Mouse (Mus musculus): ENCODE results near the gene Adcy5. TPM values are rescaled to one million over a fixed set of nuclear protein-coding genes. Genes with fewer than 3 reads are reported as not detected.

Adcy5 gene
- polyA plus RNA-seq, 1 experiment from 2014 or later = 1.8 TPM

DNA sequence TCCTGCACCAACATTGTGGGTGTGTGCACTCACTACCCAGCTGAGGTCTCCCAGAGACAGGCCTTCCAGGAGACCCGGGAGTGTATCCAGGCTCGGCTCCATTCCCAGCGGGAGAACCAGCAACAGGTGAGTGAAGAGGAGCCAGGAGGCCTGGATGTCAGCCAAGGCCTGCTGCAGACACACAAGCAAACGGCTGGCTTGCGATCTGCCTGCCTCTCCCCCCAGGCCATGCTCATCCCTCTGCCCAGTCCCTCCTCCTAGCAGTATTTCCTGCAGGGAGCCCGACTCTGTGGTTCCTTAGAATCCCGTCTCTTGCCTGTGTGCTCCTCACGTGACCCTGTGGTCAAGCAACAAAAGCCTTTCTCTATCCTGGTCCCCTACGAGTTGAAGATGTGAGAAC, 94.1 kb downstream of the Adcy5 start:
- no peak overlapping the region for H3K27ac ChIP-seq (ENCODE audit: low read depth, low read length)
- ATAC-seq (replicated peaks; ENCODE audit: low FRiP score) = no peak

DNA sequence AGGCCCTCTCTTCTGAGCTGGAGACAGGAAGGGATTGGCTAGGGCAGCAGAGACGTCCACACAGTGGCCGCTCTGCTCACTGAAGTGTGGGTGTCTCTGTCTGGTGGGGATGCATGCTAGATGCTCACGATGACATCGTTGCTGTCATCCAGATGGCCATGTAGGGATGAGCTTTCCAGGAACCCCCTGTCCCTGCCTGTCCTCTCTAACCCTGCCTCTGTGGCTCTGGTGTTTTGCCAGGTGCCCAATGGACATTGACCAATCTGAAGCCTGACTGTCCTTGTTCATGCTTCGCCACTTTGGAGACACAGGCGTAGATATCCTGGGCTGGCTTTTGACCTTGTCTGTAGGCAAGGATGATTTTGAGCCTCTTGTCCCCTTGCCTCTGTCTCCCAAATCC, 95.1 kb downstream of the Adcy5 start:
- Histone ChIP-seq H3K27me3 (ENCODE audit: control insufficient read depth, insufficient read depth, low read length) (no peaks in the 10 kb centered on the region), H3K9ac (ENCODE audit: low read length) (no peak overlapping the region), H3K4me3 (ENCODE audit: low read depth, low read length) (no peak overlapping the region), H3K27ac (ENCODE audit: low read depth, low read length) (no peak overlapping the region), H3K4me2 (ENCODE audit: low read depth, low read length, severe bottlenecking) (no peak overlapping the region), H3K36me3 (ENCODE audit: control insufficient read depth, insufficient read depth, low read length) (no peaks in the 10 kb centered on the region), H3K4me1 (replicated peaks; ENCODE audit: control insufficient read depth, insufficient read depth, low read length) (no peaks in the 10 kb centered on the region), H3K9me3 (ENCODE audit: control insufficient read depth, low read length) (no peaks in the 10 kb centered on the region)
- no peak for DNase-seq (ENCODE audit: low spot score)
- no peak for ATAC-seq (replicated peaks; ENCODE audit: low FRiP score)
- WGBS = 96% methylated on average over 6 of the region's 6 CpGs

More for the DNA sequence above, 94.1 kb downstream of the Adcy5 start:
- WGBS = 58% methylated on average over 9 of the region's 9 CpGs
- Histone ChIP-seq H3K4me3 (ENCODE audit: low read depth, low read length) (no peak overlapping the region), H3K36me3 (ENCODE audit: control insufficient read depth, insufficient read depth, low read length) (no peaks in the 10 kb centered on the region), H3K9me3 (ENCODE audit: control insufficient read depth, low read length) (no peaks in the 10 kb centered on the region), H3K27me3 (ENCODE audit: control insufficient read depth, insufficient read depth, low read length) (no peaks in the 10 kb centered on the region), H3K4me1 (replicated peaks; ENCODE audit: control insufficient read depth, insufficient read depth, low read length) (no peaks in the 10 kb centered on the region), H3K9ac (ENCODE audit: low read length) (no peak overlapping the region), H3K4me2 (ENCODE audit: low read depth, low read length, severe bottlenecking) (no peak overlapping the region)
- no peak for DNase-seq (ENCODE audit: low spot score)

DNA sequence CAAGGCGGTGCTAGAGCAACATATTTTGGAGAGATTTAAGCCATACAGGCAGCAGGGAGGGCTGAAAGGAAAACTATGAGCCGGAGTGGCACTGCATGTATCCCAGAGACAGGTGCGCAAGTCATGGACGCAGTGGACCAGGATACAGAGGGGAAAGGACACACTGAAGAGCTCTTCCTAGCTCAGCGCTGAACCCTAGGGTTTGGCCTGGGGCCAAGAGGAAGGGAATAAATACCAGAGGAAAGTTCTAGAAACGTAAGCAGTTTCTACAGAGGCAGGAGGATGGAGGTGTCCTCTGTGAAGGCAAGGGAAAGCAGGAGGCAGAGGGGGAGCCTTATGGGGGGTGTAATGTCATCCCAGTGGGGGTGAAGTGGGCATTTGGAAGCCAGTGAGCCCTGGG, 97.0 kb downstream of the Adcy5 start:
- WGBS = 88% methylated on average over 6 of the region's 6 CpGs
- Histone ChIP-seq H3K4me3 (ENCODE audit: low read depth, low read length) (no peak overlapping the region), H3K4me1 (replicated peaks; ENCODE audit: control insufficient read depth, insufficient read depth, low read length) (no peaks in the 10 kb centered on the region), H3K4me2 (ENCODE audit: low read depth, low read length, severe bottlenecking) (no peak overlapping the region), H3K27me3 (ENCODE audit: control insufficient read depth, insufficient read depth, low read length) (no peaks in the 10 kb centered on the region), H3K36me3 (ENCODE audit: control insufficient read depth, insufficient read depth, low read length) (no peaks in the 10 kb centered on the region), H3K9ac (ENCODE audit: low read length) (no peak overlapping the region), H3K9me3 (ENCODE audit: control insufficient read depth, low read length) (no peaks in the 10 kb centered on the region), H3K27ac (ENCODE audit: low read depth, low read length) (no peak overlapping the region)
- no peak for ATAC-seq (replicated peaks; ENCODE audit: low FRiP score)
- no peak for DNase-seq (ENCODE audit: low spot score)

DNA sequence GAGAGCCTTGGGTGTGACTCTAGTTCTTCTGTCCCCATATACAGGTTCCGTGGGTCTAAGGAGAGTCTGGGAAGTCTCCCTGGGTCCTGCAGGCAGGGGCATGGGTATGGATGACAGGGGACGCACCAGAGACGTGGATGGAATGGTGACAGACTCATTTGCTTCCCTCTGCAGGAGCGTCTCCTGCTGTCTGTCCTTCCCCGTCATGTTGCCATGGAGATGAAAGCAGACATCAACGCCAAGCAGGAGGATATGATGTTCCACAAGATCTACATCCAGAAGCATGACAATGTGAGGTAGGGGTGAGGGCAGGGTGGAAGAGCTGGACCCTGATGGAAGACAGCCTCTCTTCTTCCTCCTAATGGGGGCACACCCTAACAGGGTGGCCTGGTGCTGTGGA, 98.3 kb downstream of the Adcy5 start:
- ATAC-seq (replicated peaks; ENCODE audit: low FRiP score) (no peak), DNase-seq (ENCODE audit: low spot score) (no peak)
- Histone ChIP-seq H3K27me3 (ENCODE audit: control insufficient read depth, insufficient read depth, low read length) (no peaks in the 10 kb centered on the region), H3K9me3 (ENCODE audit: control insufficient read depth, low read length) (no peaks in the 10 kb centered on the region), H3K36me3 (ENCODE audit: control insufficient read depth, insufficient read depth, low read length) (no peaks in the 10 kb centered on the region), H3K4me3 (ENCODE audit: low read depth, low read length) (no peak overlapping the region), H3K4me2 (ENCODE audit: low read depth, low read length, severe bottlenecking) (no peak overlapping the region), H3K4me1 (replicated peaks; ENCODE audit: control insufficient read depth, insufficient read depth, low read length) (no peaks in the 10 kb centered on the region), H3K9ac (ENCODE audit: low read length) (no peak overlapping the region), H3K27ac (ENCODE audit: low read depth, low read length) (no peak overlapping the region)
- WGBS = 71% methylated on average over 6 of the region's 6 CpGs

DNA sequence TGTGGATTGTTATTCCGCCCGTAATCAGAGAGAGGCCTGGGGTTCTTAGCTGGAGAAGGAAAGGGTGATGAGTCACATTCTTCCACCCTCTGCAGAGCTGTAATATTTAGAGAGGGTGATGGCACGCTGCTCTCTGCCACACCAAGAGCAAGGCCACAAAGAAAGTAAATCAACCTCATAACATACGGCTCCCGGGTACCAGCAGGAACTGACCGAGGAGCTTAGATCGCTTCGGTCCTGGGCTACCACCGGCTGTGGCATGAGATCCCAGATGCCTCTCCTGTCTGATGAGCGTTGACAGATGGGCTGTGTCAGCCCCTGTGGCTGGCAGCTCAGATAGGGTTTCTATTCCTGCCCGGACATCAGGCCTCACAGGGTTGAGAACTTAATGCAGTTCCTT, 101.3 kb downstream of the Adcy5 start:
- no peaks in the 10 kb centered on the region for H3K9me3 ChIP-seq (ENCODE audit: control insufficient read depth, low read length)
- no peak overlapping the region for H3K9ac ChIP-seq (ENCODE audit: low read length)
- no peak overlapping the region for H3K4me3 ChIP-seq (ENCODE audit: low read depth, low read length)
- WGBS = 83% methylated on average over 11 of the region's 11 CpGs
- H3K36me3 ChIP-seq (ENCODE audit: control insufficient read depth, insufficient read depth, low read length) = no peaks in the 10 kb centered on the region
- H3K27ac ChIP-seq (ENCODE audit: low read depth, low read length) = no peak overlapping the region
- no peak overlapping the region for H3K4me2 ChIP-seq (ENCODE audit: low read depth, low read length, severe bottlenecking)
- ATAC-seq (replicated peaks; ENCODE audit: low FRiP score) (no peak), DNase-seq (ENCODE audit: low spot score) (no peak)
- no peaks in the 10 kb centered on the region for H3K4me1 ChIP-seq (replicated peaks; ENCODE audit: control insufficient read depth, insufficient read depth, low read length)
- no peaks in the 10 kb centered on the region for H3K27me3 ChIP-seq (ENCODE audit: control insufficient read depth, insufficient read depth, low read length)

DNA sequence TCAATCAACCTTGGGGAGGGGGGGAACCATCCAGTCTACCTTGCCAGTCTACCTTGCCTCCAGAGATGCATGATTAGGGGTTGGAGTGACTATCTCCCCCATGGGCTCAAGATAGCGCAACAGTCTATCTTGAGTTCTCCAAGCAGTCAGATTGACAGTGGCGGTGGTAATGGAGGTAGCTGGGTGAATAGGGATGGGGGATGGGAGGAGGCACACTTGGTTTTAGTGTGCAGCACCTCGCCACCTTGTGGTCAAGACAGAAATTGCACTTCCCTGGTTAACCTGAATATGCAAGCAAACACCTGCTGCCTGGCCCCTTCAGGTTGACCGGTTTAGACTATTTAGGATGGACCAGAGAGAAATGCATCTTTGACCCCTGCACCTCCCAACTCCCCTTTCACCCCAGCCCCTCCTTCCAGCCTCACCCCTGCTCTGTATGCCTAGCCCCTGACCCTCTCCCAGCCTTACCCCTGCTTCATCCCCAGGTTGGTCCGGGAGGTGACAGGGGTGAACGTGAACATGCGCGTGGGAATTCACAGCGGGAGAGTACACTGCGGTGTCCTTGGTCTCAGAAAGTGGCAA, 115.8 kb downstream of the Adcy5 start:
- Histone ChIP-seq H3K36me3 (ENCODE audit: control insufficient read depth, insufficient read depth, low read length) (no peaks in the 10 kb centered on the region), H3K4me3 (ENCODE audit: low read depth, low read length) (no peak overlapping the region), H3K9ac (ENCODE audit: low read length) (no peak overlapping the region), H3K9me3 (ENCODE audit: control insufficient read depth, low read length) (no peaks in the 10 kb centered on the region), H3K27me3 (ENCODE audit: control insufficient read depth, insufficient read depth, low read length) (no peaks in the 10 kb centered on the region), H3K27ac (ENCODE audit: low read depth, low read length) (no peak overlapping the region), H3K4me2 (ENCODE audit: low read depth, low read length, severe bottlenecking) (no peak overlapping the region), H3K4me1 (replicated peaks; ENCODE audit: control insufficient read depth, insufficient read depth, low read length) (no peaks in the 10 kb centered on the region)
- peak; percentile 90 for DNase-seq (ENCODE audit: low spot score)
- WGBS = 42% methylated on average over 10 of the region's 10 CpGs
- peak; percentile 58 for ATAC-seq (replicated peaks; ENCODE audit: low FRiP score)

DNA sequence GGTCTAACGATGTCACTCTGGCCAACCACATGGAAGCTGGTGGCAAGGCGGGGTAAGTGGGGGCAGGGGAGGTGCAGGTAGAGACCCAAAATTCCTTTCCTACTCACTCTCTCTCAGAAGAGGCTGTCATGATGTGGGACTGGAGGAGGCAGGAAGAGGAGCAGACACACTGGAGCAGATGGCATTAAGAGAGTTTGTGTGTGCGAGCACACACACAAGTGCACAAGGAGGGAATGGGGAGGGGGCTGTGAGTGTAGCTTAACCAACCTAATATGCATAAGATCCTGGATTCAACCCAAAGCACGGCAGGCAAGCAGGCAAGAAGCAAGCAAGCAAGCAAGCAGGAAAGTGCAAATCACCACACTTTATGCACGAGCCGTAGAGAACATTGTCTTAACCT, 116.3 kb downstream of the Adcy5 start:
- 79% methylated on average over 6 of the region's 6 CpGs for WGBS
- no peak overlapping the region for H3K9ac ChIP-seq (ENCODE audit: low read length)
- no peaks in the 10 kb centered on the region for H3K9me3 ChIP-seq (ENCODE audit: control insufficient read depth, low read length)
- H3K27ac ChIP-seq (ENCODE audit: low read depth, low read length) = no peak overlapping the region
- no peak overlapping the region for H3K4me2 ChIP-seq (ENCODE audit: low read depth, low read length, severe bottlenecking)
- no peaks in the 10 kb centered on the region for H3K27me3 ChIP-seq (ENCODE audit: control insufficient read depth, insufficient read depth, low read length)
- H3K36me3 ChIP-seq (ENCODE audit: control insufficient read depth, insufficient read depth, low read length) = no peaks in the 10 kb centered on the region
- no peaks in the 10 kb centered on the region for H3K4me1 ChIP-seq (replicated peaks; ENCODE audit: control insufficient read depth, insufficient read depth, low read length)
- ATAC-seq (replicated peaks; ENCODE audit: low FRiP score) (no peak), DNase-seq (ENCODE audit: low spot score) (no peak)
- no peak overlapping the region for H3K4me3 ChIP-seq (ENCODE audit: low read depth, low read length)

DNA sequence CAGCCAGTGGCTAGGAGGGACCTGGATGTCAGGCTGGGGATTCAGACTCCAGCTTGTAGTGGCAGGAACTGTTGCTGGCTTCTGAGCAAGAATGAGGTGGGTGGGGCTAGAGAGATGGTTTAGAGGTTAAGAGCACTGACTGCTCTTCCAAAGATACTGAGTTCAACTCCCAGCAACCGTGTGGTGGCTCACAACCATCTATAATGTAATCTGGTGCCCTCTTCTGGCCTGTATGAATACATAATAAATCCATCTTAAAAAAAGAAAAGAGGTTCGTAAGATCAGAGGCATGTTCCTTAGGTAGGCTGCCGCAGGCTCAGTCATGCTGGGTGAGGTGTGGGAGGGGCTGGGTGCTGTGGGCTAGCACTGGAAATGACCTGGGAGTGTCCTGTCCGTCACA, 116.9 kb downstream of the Adcy5 start:
- H3K9ac ChIP-seq (ENCODE audit: low read length) = no peak overlapping the region
- no peaks in the 10 kb centered on the region for H3K9me3 ChIP-seq (ENCODE audit: control insufficient read depth, low read length)
- H3K27ac ChIP-seq (ENCODE audit: low read depth, low read length) = no peak overlapping the region
- H3K36me3 ChIP-seq (ENCODE audit: control insufficient read depth, insufficient read depth, low read length) = no peaks in the 10 kb centered on the region
- H3K27me3 ChIP-seq (ENCODE audit: control insufficient read depth, insufficient read depth, low read length) = no peaks in the 10 kb centered on the region
- 57% methylated on average over 4 of the region's 4 CpGs for WGBS
- ATAC-seq (replicated peaks; ENCODE audit: low FRiP score) (peak; percentile 31; the same call in 1 of the 2 replicates), DNase-seq (ENCODE audit: low spot score) (no peak)
- H3K4me1 ChIP-seq (replicated peaks; ENCODE audit: control insufficient read depth, insufficient read depth, low read length) = no peaks in the 10 kb centered on the region
- H3K4me3 ChIP-seq (ENCODE audit: low read depth, low read length) = no peak overlapping the region
- H3K4me2 ChIP-seq (ENCODE audit: low read depth, low read length, severe bottlenecking) = no peak overlapping the region

DNA sequence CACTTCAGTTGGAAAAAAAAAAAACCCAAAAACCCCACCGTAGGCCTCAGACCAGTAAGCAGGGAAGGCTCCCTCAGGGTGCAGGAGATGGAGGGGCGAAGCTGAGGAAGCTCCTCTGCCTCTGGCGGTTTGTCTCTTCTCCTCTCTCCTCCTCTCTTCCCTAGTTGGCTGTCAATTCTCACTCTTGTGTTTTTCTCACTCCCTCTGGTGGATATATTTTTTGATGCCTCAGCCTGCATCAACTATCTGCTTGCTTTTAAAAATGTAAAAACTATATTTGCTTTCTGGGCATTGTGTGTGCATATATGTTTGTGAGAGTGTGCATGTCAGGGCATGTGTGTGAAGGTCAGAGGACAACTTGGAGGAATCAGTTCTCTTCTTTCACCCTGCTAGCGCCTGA, 117.7 kb downstream of the Adcy5 start:
- ATAC-seq (replicated peaks; ENCODE audit: low FRiP score) (no peak), DNase-seq (ENCODE audit: low spot score) (no peak)
- H3K27me3 ChIP-seq (ENCODE audit: control insufficient read depth, insufficient read depth, low read length) = no peaks in the 10 kb centered on the region
- WGBS = 32% methylated on average over 4 of the region's 4 CpGs
- H3K27ac ChIP-seq (ENCODE audit: low read depth, low read length) = no peak overlapping the region
- H3K4me3 ChIP-seq (ENCODE audit: low read depth, low read length) = no peak overlapping the region
- H3K9me3 ChIP-seq (ENCODE audit: control insufficient read depth, low read length) = no peaks in the 10 kb centered on the region
- no peaks in the 10 kb centered on the region for H3K36me3 ChIP-seq (ENCODE audit: control insufficient read depth, insufficient read depth, low read length)
- no peak overlapping the region for H3K4me2 ChIP-seq (ENCODE audit: low read depth, low read length, severe bottlenecking)
- H3K9ac ChIP-seq (ENCODE audit: low read length) = no peak overlapping the region
- H3K4me1 ChIP-seq (replicated peaks; ENCODE audit: control insufficient read depth, insufficient read depth, low read length) = no peaks in the 10 kb centered on the region

Measured in forebrain, embryonic 11.5 days (tissue).